Mouse (Mus musculus) cerebellum, adult 2 months (tissue): ENCODE results near the gene Kifc3.

ENCODE experiments used
- CTCF ChIP-seq: fragments of 200-500 bp; IDR thresholded peaks from 2 replicates; pipeline ENCODE4 v1.5.1; 2011; ENCODE audit warnings: low read depth, mild to moderate bottlenecking, control low read depth, low read length, moderate library complexity, borderline replicate concordance; ENCODE audit not compliant: insufficient read depth
- POLR2A ChIP-seq: fragments of 200-500 bp; IDR thresholded peaks from 2 replicates; pipeline ENCODE4 v1.6.1; 2011; ENCODE audit warnings: low read length, control low read depth, borderline replicate concordance; ENCODE audit not compliant: insufficient read depth

DNA sequence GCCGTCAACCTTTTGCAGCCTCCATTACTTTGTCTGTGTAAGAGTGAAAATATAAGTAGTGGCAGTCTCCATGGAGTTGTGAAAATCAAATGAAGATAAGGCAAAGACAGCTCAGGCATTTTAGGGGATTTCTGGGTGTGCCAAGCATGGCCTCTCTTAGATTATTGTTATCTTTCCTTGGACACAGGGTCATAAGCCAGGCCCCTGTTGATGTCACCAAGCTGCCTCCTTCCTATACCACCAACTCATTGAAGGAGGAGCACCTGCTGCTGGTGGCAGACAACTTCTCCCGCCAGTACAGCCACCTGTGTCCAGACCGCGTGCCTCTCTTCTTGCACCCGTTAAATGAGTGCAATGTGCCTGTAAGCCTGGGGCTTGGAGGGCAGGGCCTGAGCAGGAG is 146.2 kb downstream of the Kifc3 start:
- TF ChIP-seq CTCF (no peak), POLR2A (no peak)
